Comparison of ENCODE assay signal across 12 mouse cellular contexts in genomic region chr15:79525979-79526768, GRCm38 (mm10). TPM values are rescaled to one million over a fixed set of nuclear protein-coding genes. Genes with fewer than 3 reads are reported as not detected.
DNase-seq lines count a peak whose midpoint lies in the region; ATAC-seq lines count a peak whose summit lies in the region.
"Had no signal": no experiment of that assay in that cellular context is flagged by ENCODE, and none has a peak within 500 bp of the region (broad histone marks: within the 10 kb centered on the region; RNA-seq: fewer than 3 reads in every experiment).

No protein-coding gene starts in this region.

- WGBS in hindbrain, embryonic 14.5 days, result 64% methylated on average over 9 of the region's 9 CpGs

- peak; percentile 68 for DNase-seq in adrenal gland, postnatal 10 days
- no peak for DNase-seq in adrenal gland, adult 18-20 months (ENCODE audit: low spot score in 2 of 2)
- DNase-seq in kidney, postnatal 10 days, result peak; percentile 51
- DNase-seq in kidney, adult 9 months, result no peak
- DNase-seq in ZHBTc4 (ENCODE audit: low read depth, low spot score), result peak; percentile 53
- peak; percentile 40 for DNase-seq in hindbrain, embryonic 14.5 days (ENCODE audit: low spot score)
- DNase-seq in frontal cortex, postnatal 36 days (ENCODE audit: low spot score in 2 of 2), result no peak
- DNase-seq in right cerebral cortex, postnatal 14 days, result no peak
- DNase-seq: layer of hippocampus, postnatal 36 days had no signal

- H3K4me2 ChIP-seq in hindbrain, embryonic 14.5 days (replicated peaks), result no peak overlapping the region
- H3K4me2 ChIP-seq: heart, embryonic 13.5 days had no signal

- no peak overlapping the region for H3K4me3 ChIP-seq in hindbrain, embryonic 14.5 days (replicated peaks; ENCODE audit: low read length)
- H3K4me3 ChIP-seq: heart, embryonic 13.5 days had no signal

- no peak overlapping the region for H3K9ac ChIP-seq in hindbrain, embryonic 14.5 days
- H3K9ac ChIP-seq: heart, embryonic 13.5 days had no signal

- H3K27me3 ChIP-seq in hindbrain, embryonic 14.5 days (ENCODE audit: control insufficient read depth, insufficient read depth, low read length), result no peaks in the 10 kb centered on the region
- H3K27me3 ChIP-seq: heart, embryonic 13.5 days had no signal

- no peak overlapping the region for H3K27ac ChIP-seq in hindbrain, embryonic 14.5 days
- H3K27ac ChIP-seq: heart, embryonic 13.5 days had no signal

- peak; percentile 22; the same call in 1 of the 2 replicates for ATAC-seq in hindbrain, embryonic 14.5 days (ENCODE audit: low FRiP score)

- H3K9me3 ChIP-seq in hindbrain, embryonic 14.5 days (ENCODE audit: control insufficient read depth, low read length), result no peaks in the 10 kb centered on the region
- H3K9me3 ChIP-seq: heart, embryonic 13.5 days had no signal

- peaks cover 56% of the 10 kb centered on the region for H3K36me3 ChIP-seq in hindbrain, embryonic 14.5 days (replicated peaks; ENCODE audit: control insufficient read depth, insufficient read depth)

- no peaks in the 10 kb centered on the region for H3K4me1 ChIP-seq in hindbrain, embryonic 14.5 days (replicated peaks; ENCODE audit: control insufficient read depth, insufficient read depth, low read length)

RNA-seq across cellular contexts. Expression of gene Kdelr3, which starts 10.0 kb away (rescaled TPM):
- total RNA-seq in adrenal gland, postnatal 10 days (2021), result 10 to 100 TPM; 11.4 to 13.2 TPM
- total RNA-seq in adrenal gland, adult 18-20 months (2021), result 1 to 10 TPM; 1.6 to 4.0 TPM
- polyA plus RNA-seq in hindbrain, embryonic 14.5 days (2014; fragmentation: Nextera tagmentation; extraction: Ambion mirVana), result 8.1 and 10.1 TPM in 2 replicates
- total RNA-seq: common myeloid progenitor, adult 5-6 weeks; megakaryocyte-erythroid progenitor cell, adult 5-6 weeks had no signal

RNA-seq across cellular contexts. Expression of gene Ddx17, which starts 20.4 kb away (rescaled TPM):
- 100 to 1,000 TPM; 223 to 364 TPM for total RNA-seq in adrenal gland, postnatal 10 days (2021)
- total RNA-seq in adrenal gland, adult 18-20 months (2021), result 100 to 1,000 TPM; 263 to 265 TPM
- 87.3 and 92.4 TPM in 2 replicates for polyA plus RNA-seq in hindbrain, embryonic 14.5 days (2014; fragmentation: Nextera tagmentation; extraction: Ambion mirVana)

RNA-seq across cellular contexts. Expression of gene Kcnj4, which starts 21.1 kb away (rescaled TPM):
- under 1 TPM in 1 of 2 experiments, not detected in 1; 0.24 TPM for total RNA-seq in adrenal gland, postnatal 10 days (2021)
- total RNA-seq in adrenal gland, adult 18-20 months (2021), result under 1 TPM in 1 of 2 experiments, not detected in 1; 0.42 TPM
- not detected in 2 replicates for polyA plus RNA-seq in hindbrain, embryonic 14.5 days (2014; fragmentation: Nextera tagmentation; extraction: Ambion mirVana)
- total RNA-seq: common myeloid progenitor, adult 5-6 weeks; megakaryocyte-erythroid progenitor cell, adult 5-6 weeks had no signal

Comparison
In these comparisons a context has a peak if more than half of its experiments do, and no peak if none do; other contexts are left out.
1. DNase-seq: peak in adrenal gland, postnatal 10 days (single experiment), kidney, postnatal 10 days (single experiment), ZHBTc4 (single experiment) and hindbrain, embryonic 14.5 days (single experiment); none in adrenal gland, adult 18-20 months (0 of 2), kidney, adult 9 months (single experiment), frontal cortex, postnatal 36 days (0 of 2) and right cerebral cortex, postnatal 14 days (single experiment).